Mouse (Mus musculus) stomach, postnatal 0 days (tissue): ENCODE data around the gene Tmub1. TPM values are rescaled to one million over a fixed set of nuclear protein-coding genes. Genes with fewer than 3 reads are reported as not detected.
"Not testable (repeated sequence)": the region's sequence is repeated elsewhere in the genome, so short reads cannot be mapped to it uniquely, and the experiment has no call there.

Experiments
- ATAC-seq: fragments of 200-750 bp; cut with Nextera tagmentation; 2 replicates; pipeline ENCODE4 v1.8.0; 2017; ENCODE audit not compliant: low FRiP score, low TSS enrichment
- DNase-seq: peaks from one replicate; pipeline ENCODE4 v3.0.0-alpha.2; 2016; ENCODE audit warnings: low spot score
- H3K27ac ChIP-seq: fragments of 300-500 bp; sonication (generic); replicated peaks from 2 replicates; pipeline ENCODE4 v1.5.1; 2014; ENCODE audit warnings: mild to moderate bottlenecking, control low read depth
- H3K27me3 ChIP-seq: fragments of 300-500 bp; sonication (generic); 2 replicates; pipeline ENCODE4 v1.6.1; 2014; ENCODE audit warnings: low read length; ENCODE audit not compliant: control insufficient read depth, insufficient read depth
- H3K36me3 ChIP-seq: fragments of 300-500 bp; sonication (generic); 2 replicates; pipeline ENCODE4 v1.6.1; 2014; ENCODE audit warnings: low read length, mixed read lengths; ENCODE audit not compliant: control insufficient read depth, insufficient read depth
- H3K4me1 ChIP-seq: fragments of 300-500 bp; sonication (generic); replicated peaks from 2 replicates; pipeline ENCODE4 v1.6.1; 2014; ENCODE audit warnings: antibody characterized with exemption; ENCODE audit not compliant: control insufficient read depth, insufficient read depth
- H3K4me2 ChIP-seq: fragments of 300-500 bp; sonication (generic); replicated peaks from 2 replicates; pipeline ENCODE4 v1.6.1; 2014; ENCODE audit warnings: low read depth, mild to moderate bottlenecking, control low read depth, moderate library complexity
- H3K4me3 ChIP-seq: fragments of 300-500 bp; sonication (generic); 2 replicates; pipeline ENCODE4 v1.5.1; 2014; ENCODE audit warnings: low read depth, low read length, control low read depth
- H3K9ac ChIP-seq: fragments of 300-500 bp; sonication (generic); 2 replicates; pipeline ENCODE4 v1.6.1; 2014; ENCODE audit warnings: mild to moderate bottlenecking, low read length, control low read depth, mixed read lengths
- H3K9me3 ChIP-seq: fragments of 300-500 bp; sonication (generic); 2 replicates; pipeline ENCODE4 v1.6.1; 2016; ENCODE audit warnings: low read length; ENCODE audit not compliant: control insufficient read depth
- CTCF ChIP-seq: IDR thresholded peaks from 2 replicates; pipeline ENCODE4 v1.5.1; 2016; ENCODE audit warnings: antibody characterized with exemption, low read depth, mild to moderate bottlenecking, moderate library complexity
- WGBS: fragments of 180-500 bp; shearing (Covaris S2); extraction: QIAGEN DNeasy Blood & Tissue Kit; methylation state at CpG from one replicate; pipeline ENCODE4 v1.1.7; 2014; 5-methylcytosine and 5-hydroxymethylcytosine counted together
- polyA plus RNA-seq: library from polyadenylated mRNA; unstranded; fragments of >200 nt; fragmentation: Nextera tagmentation; extraction: Ambion mirVana; gene quantifications from 2 replicates; pipeline ENCODE4 v1.2.1, GENCODE M21; 2015

Tmub1 gene
- polyA plus RNA-seq, 1 experiment from 2014 or later, result 20.9 TPM

DNA sequence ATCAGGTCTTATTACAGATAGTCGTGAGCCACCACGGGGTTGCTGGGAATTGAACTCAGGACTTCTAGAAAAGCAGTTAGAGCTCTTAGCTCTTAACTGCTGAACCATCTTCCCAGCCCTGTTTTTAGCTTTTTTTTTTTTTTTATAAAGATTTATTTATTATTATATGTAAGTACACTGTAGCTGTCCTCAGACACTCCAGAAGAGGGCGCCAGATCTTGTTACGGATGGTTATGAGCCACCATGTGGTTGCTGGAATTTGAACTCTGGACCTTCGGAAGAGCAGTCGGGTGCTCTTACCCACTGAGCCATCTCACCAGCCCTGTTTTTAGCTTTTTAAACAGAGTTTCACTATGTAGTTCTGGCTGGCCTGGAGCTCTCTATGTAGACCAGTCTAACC is 51.4 kb downstream of the Tmub1 start:
- H3K4me3 ChIP-seq, H3K9me3 ChIP-seq, H3K36me3 ChIP-seq, DNase-seq, H3K27me3 ChIP-seq, H3K27ac ChIP-seq, H3K4me1 ChIP-seq, H3K9ac ChIP-seq, H3K4me2 ChIP-seq, ATAC-seq: not testable (repeated sequence)
- TF ChIP-seq CTCF, result peak; percentile 31
- 91% methylated on average over 6 of the region's 6 CpGs for WGBS

Other genes starting within 250 kb of the Tmub1 start
- 3.7 and 3.8 TPM in 2 replicates for gene Kcnh2, start 96.2 kb downstream of the Tmub1 start, polyA plus RNA-seq
- 3.1 and 3.2 TPM in 2 replicates for gene Nos3, start 83.0 kb downstream of the Tmub1 start, polyA plus RNA-seq
- gene Atg9b, start 55.7 kb downstream of the Tmub1 start, polyA plus RNA-seq, result 4.1 and 5.8 TPM in 2 replicates
- gene Abcb8, start 54.2 kb downstream of the Tmub1 start, polyA plus RNA-seq, result 29.3 and 30.2 TPM in 2 replicates
- 0.10 TPM in 1 of 2 replicates, not detected in the other for gene Asic3, start 34.5 kb downstream of the Tmub1 start, polyA plus RNA-seq
- 29.3 and 30.5 TPM in 2 replicates for gene Cdk5, start 24.3 kb downstream of the Tmub1 start, polyA plus RNA-seq
- 34.3 and 37.8 TPM in 2 replicates for gene Slc4a2, start 24.0 kb downstream of the Tmub1 start, polyA plus RNA-seq
- 66.6 and 67.9 TPM in 2 replicates for gene Fastk, start 2.6 kb downstream of the Tmub1 start, polyA plus RNA-seq
- gene Agap3, start 4.3 kb upstream of the Tmub1 start, polyA plus RNA-seq, result 21.9 and 26.5 TPM in 2 replicates
- 0.02 TPM in 1 of 2 replicates, not detected in the other for gene Gbx1, start 79.3 kb upstream of the Tmub1 start, polyA plus RNA-seq
- 0.21 and 0.25 TPM in 2 replicates for gene Asb10, start 93.1 kb upstream of the Tmub1 start, polyA plus RNA-seq
- gene 4931409K22Rik, start 109.0 kb upstream of the Tmub1 start, polyA plus RNA-seq, result 0.08 TPM in 1 of 2 replicates, not detected in the other
- gene Abcf2, start 129.6 kb upstream of the Tmub1 start, polyA plus RNA-seq, result 45.2 and 45.3 TPM in 2 replicates
- 18.2 and 19.2 TPM in 2 replicates for gene Chpf2, start 138.9 kb upstream of the Tmub1 start, polyA plus RNA-seq
- 13.3 and 17.8 TPM in 2 replicates for gene Smarcd3, start 176.6 kb upstream of the Tmub1 start, polyA plus RNA-seq
- gene Nub1, start 237.7 kb upstream of the Tmub1 start, polyA plus RNA-seq, result 18.5 and 20.4 TPM in 2 replicates